Mouse (Mus musculus): ENCODE results near the gene Ube2d2b. TPM values are rescaled to one million over a fixed set of nuclear protein-coding genes. Genes with fewer than 3 reads are reported as not detected.

The Ube2d2b gene
- polyA plus RNA-seq (2015; fragmentation: Nextera tagmentation; extraction: Ambion mirVana) = 0.16 TPM in 1 of 2 replicates, not detected in the other

DNA sequence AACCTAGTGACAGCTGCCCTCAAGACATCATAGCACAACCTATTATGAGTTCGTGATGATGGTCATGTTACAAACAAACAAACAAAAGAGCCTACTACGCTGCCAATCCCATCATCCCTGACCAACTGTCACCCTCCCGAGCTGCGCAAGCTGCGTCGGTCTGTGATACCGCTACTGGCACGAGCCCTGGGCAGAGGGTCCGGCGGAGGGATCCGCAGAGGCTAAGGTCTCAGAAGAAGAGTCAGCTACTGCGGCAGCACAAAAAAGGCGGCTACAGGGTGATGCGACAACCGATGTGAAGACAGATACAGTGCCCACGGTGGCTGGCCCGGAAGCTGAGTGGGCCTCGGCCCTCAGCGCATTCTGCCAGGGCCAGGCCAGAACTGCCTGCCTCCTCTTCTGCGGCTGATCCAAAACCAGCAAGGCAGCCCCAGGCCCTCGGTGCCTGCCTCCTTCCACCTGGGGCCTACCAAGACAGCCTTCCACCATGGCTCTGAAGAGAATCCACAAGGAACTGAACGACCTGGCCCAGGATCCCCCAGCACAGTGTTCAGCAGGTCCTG lies at the start of gene Ube2d2b:
TSS of gene Ube2d2b (plus strand) at position 102 of the 563 bp plus-strand sequence.

DNA sequence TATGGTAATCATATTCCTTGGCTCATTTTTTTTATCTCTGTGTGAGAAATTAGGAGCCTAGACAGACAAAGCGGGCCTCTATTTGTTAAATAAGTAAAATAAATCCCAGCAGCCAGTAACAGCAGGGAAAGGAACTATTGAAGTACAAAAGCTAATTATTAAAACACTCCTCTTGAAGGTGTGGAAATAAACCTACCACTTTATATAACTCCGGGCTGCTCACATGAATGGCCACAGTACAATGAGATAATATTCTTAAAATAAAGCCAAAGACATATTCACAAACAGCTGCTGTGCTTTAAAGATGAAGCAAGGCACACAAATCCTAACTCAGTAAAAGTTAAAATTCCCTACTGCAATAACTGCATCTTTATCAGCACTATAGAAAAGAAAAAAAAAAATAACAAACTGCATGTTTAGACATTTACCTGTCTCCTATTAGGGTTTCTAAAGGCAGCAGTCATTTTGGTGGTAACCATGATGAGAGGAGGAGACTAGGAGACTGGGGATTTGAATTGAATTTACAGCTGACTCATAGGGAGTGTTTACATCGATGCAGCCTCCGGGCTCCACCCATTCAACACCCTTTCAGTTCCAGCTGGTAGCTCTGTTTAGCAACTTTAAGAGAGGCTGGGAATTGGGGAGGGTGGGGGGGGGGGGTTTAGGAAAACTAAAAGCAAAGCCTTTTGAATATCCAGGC lies 44.8 kb downstream of the Ube2d2b start, which contains the start of gene Evi5:
TSS of gene Evi5 (minus strand) at position 547 of the 700 bp plus-strand sequence.

Other genes starting within 250 kb of the Ube2d2b start
- 10.4 and 11.4 TPM in 2 replicates for gene Rpap2, start 232.7 kb upstream of the Ube2d2b start, polyA plus RNA-seq (2015; fragmentation: Nextera tagmentation; extraction: Ambion mirVana)
- 12.9 TPM in 2 replicates for gene Glmn, start 232.2 kb upstream of the Ube2d2b start, polyA plus RNA-seq (2015; fragmentation: Nextera tagmentation; extraction: Ambion mirVana)
- 0.07 TPM in 1 of 2 replicates, not detected in the other for gene Gfi1, start 104.1 kb upstream of the Ube2d2b start, polyA plus RNA-seq (2015; fragmentation: Nextera tagmentation; extraction: Ambion mirVana)
- 50.5 and 51.0 TPM in 2 replicates for gene Evi5, start 45.0 kb downstream of the Ube2d2b start, polyA plus RNA-seq (2015; fragmentation: Nextera tagmentation; extraction: Ambion mirVana)
- gene Rpl5, start 70.4 kb downstream of the Ube2d2b start, polyA plus RNA-seq (2015; fragmentation: Nextera tagmentation; extraction: Ambion mirVana) = 34.5 and 36.6 TPM in 2 replicates
- gene Fam69a, start 157.0 kb downstream of the Ube2d2b start, polyA plus RNA-seq (2015; fragmentation: Nextera tagmentation; extraction: Ambion mirVana) = 31.5 and 34.3 TPM in 2 replicates
- 26.9 and 27.1 TPM in 2 replicates for gene Mtf2, start 235.6 kb downstream of the Ube2d2b start, polyA plus RNA-seq (2015; fragmentation: Nextera tagmentation; extraction: Ambion mirVana)